Mouse (Mus musculus) cerebellum, adult 11-12 months (tissue): Measurements from ENCODE around the gene Prdm10.
A peak's percentile ranks its signal among the peaks of the same experiment; 100 is the strongest.

Experiments
- DNase-seq: peaks from one replicate; pipeline ENCODE4 v3.0.0; 2022

The Prdm10 gene

DNA sequence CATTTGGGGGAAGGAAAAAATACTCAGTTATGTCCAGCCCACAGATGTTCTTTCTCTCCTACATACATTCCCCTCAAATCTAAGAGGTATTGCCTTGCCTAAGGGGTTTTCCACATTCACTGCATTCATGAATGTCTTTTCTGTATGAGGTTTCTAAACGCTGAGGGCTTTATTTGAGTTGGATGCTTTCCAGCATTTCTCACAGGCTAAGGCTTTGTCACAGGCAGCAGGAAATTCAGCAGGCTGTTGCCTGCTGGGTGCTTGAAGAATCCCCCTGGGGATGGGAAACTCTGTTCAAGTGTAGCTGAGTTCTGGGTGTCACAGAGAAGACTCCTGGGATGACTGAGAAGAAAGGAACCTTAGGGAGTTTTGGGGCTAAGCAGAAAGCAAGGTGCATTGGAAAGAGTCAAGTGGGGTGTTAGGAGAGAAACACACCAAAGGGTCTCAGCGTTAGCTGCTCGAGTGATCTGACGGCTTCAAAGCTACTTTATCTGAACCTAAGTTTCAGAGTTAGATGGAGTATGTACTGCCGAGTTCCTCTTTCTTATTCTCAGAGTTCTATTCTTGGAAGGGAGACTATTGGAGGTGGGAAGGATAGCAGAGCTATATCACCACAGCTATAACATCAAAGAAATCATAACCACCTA lies 14.2 kb upstream of the Prdm10 start:
- no peak for DNase-seq

GRCm38 (mm10) chr9:31271221-31272015 lies 8.9 kb upstream of the Prdm10 start:
- DNase-seq = no peak

- no peak for DNase-seq
Observed at GRCm38 (mm10) chr9:31272160-31272559, 8.2 kb upstream of the Prdm10 start.

- peak; percentile 51 for DNase-seq
Observed at GRCm38 (mm10) chr9:31278651-31279050, 1.7 kb upstream of the Prdm10 start.

DNA sequence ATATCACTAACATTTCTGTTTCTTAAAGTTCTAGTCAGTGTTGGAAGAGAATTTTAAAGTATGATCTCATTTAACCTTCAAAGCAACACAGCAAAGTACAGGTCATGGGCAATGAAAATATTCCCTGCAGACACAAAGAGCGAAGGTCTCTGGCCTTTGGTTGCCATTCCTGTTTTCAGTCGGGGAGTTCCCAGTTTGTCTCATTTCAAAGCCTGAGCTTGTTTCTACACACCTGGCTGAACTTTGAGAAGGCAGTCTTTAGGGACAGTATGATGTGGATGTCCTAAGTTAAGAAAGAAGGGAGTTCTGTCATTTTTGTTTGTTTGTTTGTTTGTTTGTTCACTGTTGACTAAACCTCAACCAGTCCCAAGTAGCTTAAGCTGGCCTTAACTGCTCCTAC lies 1.0 kb upstream of the Prdm10 start:
- DNase-seq = no peak

GRCm38 (mm10) chr9:31279885-31280365 lies 413 bp upstream of the Prdm10 start:
- DNase-seq = no peak

DNA sequence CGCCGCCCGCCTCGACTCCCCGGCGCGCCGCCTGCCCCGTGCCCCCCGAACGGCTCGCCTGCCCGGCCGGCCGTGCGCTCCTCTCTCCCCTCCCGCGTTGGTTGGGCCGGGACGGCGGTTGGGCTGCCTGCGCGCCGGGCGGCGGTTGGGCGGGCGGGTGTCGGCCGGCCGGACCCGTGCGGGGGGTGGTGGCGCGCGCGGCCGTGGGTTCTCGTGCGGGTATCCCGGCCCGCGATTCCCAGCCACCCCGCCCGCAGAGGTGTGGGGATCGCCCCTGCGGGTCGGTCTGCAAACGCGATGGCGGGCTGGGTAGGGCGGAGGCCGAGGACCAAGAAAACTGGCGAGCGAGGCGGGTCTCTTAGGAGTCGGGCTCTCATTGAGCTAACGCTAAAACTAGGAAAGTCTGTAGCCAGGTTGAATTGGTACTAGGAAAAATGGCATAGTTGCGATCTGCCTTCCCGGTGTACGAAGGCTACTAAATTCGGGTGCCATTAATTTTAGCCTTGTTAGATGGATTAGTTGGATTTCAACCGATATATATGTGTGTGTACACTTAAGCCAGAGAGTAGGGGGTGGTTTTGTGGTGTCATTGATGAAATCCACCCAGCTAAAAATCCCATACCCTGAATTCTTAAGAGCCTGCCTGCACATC lies 799 bp downstream of the Prdm10 start:
- peak; percentile 90 for DNase-seq

GRCm38 (mm10) chr9:31281663-31282015 lies 1.3 kb downstream of the Prdm10 start:
- no peak for DNase-seq

DNA sequence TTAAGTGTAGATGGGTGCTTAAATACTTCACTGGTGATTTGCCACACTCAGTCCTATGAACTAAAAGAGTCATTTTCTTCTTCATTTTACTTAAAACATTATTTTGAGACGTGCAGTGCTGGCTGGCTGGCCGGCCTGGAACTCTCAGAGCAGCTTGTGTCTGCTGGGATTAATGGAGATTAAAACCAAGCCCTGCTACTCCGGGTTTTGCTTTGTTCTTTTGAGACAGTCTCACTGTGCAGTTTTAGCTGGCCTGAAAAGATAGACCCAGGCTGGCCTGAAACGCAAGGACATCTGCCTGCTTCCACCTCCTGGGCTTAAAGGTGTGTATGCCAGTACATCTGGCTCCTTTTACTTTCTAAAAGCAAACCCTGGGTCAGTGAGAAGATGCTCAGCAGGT lies 2.2 kb downstream of the Prdm10 start:
- no peak for DNase-seq

DNA sequence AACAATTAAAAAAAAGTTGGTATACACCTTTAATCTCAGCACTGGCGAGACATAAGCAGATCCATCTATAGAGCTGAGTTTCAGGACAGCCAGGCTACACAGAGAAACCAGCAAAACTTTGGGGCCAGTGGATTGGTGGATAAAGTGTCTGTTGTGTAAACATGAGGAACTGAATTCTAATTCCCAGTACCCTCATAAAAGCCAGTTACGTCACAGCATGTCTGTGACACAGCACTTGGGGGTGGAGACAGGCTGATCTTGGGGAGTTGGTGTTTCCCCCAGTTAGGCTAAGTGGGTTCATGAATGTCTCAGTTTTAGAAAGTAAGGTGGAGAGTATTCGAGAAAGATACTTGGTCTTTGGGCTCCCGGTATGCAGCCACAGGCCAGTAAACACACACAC lies 2.7 kb downstream of the Prdm10 start:
- DNase-seq = no peak

- no peak for DNase-seq
Observed at GRCm38 (mm10) chr9:31283911-31284310, 3.6 kb downstream of the Prdm10 start.

DNA sequence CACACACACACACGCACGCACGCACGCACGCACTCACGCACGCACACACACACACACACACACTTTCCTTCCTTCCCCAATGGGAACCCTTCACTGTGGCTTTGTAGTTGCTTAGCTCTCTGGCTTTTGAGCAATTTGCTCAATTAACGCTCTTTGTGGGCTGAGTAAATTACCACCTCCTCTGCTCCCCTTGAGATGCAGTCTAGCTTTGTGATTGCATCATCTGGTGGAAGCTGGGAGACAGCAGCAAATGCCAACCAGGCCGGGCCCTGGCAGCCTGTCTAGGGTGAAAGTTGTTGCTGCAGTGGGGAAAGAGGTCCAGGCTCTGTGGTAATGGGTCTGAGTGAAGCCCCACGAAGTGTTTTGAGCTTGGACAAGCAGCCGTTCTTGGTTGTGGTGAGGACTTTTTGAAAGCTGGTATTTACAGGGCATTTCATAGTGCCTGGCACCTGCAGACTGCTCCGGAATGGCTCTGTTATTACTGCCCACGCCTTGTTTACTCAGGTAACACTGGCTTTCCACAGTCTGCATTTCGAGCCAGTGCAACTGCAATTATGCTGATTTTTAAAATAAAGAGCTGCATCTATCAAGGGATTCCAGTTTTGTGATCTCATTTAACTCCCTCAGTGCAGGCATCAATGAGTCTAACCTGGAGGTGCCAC lies 10.0 kb downstream of the Prdm10 start:
- DNase-seq = no peak

GRCm38 (mm10) chr9:31291978-31292377 lies 11.6 kb downstream of the Prdm10 start:
- no peak for DNase-seq

- no peak for DNase-seq
Observed at GRCm38 (mm10) chr9:31293208-31293607, 12.9 kb downstream of the Prdm10 start.

DNA sequence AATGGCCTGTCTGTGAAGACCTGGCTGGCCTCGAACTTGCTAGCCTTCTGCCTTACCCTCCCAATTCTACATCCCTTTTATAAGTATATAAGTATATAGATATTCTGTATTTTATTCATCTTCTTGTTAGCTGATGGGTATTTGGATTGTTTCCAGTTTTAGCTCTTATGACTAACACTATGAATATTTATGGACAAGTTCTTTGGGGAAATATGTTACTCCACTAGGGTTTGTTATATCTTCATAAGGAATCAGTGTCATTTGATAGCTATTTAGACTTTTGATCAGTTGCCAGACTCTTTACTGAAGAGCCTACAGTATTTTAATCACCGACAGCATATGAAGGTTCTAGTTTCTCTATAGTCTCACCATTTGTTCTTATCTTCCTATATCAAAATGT lies 15.0 kb downstream of the Prdm10 start:
- DNase-seq = no peak

DNA sequence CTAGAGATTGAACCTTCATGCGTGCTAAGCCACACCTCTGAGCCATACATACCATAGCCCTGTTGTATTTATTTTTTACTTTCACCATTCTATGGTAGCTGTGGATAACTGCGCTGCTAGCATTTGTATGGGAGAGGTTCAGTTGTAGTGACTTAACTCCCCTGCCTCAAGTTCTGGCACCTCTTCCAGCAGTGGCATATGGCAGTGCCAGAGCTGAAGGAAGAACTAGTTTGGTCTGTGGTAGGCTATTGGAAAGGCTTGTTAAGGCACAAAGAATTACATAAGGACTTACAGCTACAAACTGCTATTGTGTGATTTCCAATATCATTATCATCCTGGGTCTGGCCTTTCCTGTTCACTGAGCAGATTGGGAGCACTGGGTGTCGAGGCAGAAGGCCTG lies 16.0 kb downstream of the Prdm10 start:
- no peak for DNase-seq

DNA sequence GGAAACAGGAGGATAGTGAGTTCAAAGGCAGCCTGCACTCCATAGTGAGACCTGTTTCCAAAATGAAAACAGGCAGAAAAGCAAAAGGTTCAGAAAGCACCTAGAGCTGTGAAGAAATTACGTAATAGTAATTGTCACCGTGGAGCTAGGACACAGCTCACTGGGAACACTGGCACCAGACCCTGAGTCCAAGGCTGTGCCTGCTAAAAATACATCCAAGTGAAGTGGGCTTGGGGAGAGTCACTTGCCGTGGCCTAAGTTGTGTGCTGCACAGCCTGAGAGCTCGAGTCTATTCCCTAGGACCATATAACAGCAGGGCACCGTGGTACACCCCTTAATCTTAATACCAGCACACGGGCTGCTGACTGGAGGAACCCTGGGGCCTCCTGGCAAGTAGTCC lies 18.4 kb downstream of the Prdm10 start:
- peak; percentile 74 for DNase-seq

DNA sequence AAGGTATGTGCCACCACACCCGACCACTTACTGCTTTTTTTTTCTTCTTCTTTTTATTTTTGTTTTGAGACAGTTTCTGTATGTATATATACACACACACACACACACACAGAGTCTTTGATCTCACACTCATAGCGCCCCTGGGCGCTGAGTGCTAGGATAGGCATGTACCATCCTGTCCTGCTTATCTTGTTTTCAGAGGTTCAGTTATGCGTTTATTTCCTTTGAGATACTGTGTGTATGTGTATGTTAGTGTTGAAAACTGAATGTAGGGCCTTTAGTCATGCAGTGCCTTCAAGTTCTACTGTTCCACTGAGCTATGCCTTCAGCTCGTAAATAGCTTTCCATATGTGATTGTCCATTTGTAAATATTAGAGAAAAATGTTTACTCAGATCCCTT lies 20.2 kb downstream of the Prdm10 start:
- no peak for DNase-seq

- DNase-seq = no peak
Observed at GRCm38 (mm10) chr9:31301107-31301506, 20.8 kb downstream of the Prdm10 start.

GRCm38 (mm10) chr9:31301526-31302311 lies 21.4 kb downstream of the Prdm10 start:
- no peak for DNase-seq

GRCm38 (mm10) chr9:31304358-31304757 lies 24.0 kb downstream of the Prdm10 start:
- DNase-seq = no peak

DNA sequence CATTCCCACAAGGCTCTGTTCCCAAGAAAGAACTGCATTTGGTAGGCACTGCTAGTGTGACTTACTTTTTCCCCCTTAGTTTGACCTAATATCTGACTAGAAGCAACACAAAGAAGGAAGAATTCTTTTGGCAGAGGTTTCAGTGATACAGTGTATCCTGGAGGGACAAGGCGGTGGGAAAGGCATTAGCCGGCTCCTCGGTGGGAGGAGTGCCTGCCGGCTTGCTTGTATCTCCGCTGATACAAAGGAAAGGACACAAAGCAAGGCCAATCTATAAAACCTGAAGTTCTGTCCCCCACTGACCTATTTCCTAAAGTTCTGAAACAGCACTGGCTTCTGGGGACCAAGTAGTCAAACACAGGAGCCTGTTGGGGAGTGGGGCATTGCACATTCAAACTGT lies 24.8 kb downstream of the Prdm10 start:
- no peak for DNase-seq

DNA sequence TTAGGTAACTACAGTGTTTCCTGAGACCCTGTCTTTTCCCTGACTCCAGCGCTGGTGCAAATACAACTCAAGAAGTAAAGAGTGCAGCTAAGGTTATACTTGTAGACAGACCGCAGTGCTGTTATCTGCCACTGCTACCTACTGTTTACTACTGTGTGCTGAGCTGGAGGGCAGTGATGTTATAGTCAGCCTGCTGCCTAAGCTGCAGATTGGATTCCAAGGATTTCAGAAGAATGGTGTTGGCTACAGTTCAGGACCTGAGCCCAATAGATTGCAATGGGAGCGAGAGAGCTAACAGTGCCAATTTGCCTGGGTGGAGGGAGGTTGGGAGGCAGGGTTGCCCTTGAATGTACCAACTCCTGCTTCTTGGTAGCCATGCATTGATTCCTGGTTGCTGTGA lies 25.5 kb downstream of the Prdm10 start:
- no peak for DNase-seq
